Mouse (Mus musculus) liver, embryonic 14.5 days (tissue): Measurements from ENCODE around the gene Cobll1.

Source experiments
- CTCF ChIP-seq: IDR thresholded peaks from 2 replicates; pipeline ENCODE4 v1.5.1; 2016; ENCODE audit warnings: antibody characterized with exemption, low read depth, control low read depth
- EP300 ChIP-seq: IDR thresholded peaks from 2 replicates; pipeline ENCODE4 v1.6.1; 2016; ENCODE audit warnings: antibody characterized with exemption, low read depth

DNA sequence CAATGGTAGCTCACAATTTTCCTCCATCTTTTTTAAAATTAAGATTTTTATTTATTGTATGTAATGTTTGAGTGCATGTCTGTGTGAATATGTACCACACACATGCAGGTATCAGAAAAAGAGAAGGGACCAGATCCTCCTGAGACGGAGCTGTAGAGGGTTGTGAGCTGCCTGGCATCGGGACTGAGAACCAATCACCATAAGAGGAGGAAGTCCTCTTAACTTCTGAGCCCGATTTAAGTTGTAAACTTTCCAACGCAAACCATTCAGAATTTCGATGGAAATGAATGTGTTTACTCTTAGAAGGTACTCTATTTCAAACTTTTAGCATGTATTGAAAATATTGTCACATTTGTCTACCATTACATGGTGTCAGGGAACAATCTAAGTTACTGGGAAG, 68.9 kb downstream of the Cobll1 start:
- TF ChIP-seq EP300 (no peak), CTCF (no peak)
